Mouse (Mus musculus) cerebellum, adult 8-10 months (tissue): ENCODE measurements around the gene Mbtd1.

Source experiments
- DNase-seq: peaks from one replicate; pipeline ENCODE4 v3.0.0; 2022

The Mbtd1 gene

DNA sequence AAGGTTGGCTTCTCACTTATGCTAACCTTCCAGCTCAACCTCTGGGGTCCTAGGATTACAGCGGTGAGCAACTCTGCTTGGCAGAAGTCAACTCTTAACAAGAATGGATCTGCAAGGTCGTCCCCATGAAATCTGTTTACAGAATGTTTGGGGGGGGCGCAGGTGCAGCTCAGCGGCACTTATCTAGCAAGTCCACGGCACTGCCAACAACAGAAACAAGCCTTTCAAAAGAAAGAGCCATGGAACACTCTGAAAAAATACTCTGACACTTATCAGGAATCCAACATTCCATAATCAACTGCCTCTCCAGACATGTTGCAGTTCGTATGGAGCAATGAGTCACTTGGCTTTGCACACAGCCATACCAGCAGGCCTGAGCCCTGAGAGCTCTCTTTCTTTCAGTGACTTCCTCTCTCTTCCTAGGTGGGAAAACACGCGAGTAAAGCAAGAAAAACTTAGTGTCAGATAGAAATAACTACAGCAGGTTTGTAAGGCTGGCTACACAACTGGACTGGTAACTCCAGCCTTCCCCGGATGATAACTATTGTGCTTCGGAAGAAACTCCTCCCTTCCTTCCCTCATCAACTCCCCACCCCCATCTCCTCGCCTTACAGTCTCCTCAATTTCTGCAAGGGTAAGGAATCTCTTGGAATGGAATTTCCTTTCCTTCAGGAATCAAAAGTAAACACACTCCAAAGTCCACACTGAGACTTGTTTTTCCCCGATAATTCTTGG, 102.8 kb downstream of the Mbtd1 start:
- DNase-seq, result no peak

DNA sequence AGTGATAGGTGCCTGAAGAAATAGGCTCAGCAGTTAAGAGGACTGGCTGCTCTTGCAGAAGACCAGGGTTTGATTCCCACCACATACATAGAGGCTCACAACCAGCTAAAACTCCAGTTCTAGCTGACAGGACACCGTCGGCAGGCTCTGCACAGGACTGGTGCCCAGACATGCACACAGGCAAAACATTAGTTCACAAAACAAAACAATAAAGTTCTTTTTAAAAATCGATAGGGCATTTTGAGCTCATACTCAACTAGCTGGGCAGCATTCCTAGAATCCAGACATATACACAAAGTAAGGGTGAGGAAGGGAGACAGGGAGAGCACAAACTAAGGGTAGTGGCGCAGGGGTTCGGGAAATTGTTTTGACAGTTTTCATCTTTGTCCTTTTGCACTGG, 108.9 kb downstream of the Mbtd1 start:
- no peak for DNase-seq

DNA sequence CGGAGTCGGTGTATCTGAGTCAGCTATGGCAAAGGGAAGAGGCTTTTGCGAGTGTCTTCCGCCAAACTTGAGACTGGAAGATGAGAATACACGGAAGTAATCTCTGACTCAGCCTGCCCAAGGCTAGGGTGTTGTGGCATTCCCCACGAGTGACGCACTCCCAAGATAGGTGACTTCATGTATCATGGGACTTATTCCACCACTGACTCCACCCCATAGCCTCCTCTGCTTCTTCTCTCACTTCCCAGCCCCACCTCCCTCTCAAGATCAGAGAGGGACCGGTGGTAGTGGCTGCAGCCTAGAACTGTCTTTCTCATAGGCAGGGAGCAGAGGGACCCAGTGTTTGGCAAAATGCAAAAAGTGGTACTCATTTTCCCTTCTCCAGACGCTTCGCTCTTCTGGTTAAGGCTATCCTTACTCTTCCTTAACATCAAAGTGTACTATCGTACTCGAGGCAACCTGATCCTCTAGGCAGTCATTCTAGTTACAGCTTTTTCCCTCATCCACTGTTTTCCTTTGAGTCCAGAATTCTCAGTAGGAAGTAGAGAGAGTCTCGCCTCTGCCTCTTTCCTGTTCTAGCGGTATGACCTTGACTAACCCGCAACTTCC, 109.6 kb downstream of the Mbtd1 start:
- DNase-seq, result peak; percentile 71

DNA sequence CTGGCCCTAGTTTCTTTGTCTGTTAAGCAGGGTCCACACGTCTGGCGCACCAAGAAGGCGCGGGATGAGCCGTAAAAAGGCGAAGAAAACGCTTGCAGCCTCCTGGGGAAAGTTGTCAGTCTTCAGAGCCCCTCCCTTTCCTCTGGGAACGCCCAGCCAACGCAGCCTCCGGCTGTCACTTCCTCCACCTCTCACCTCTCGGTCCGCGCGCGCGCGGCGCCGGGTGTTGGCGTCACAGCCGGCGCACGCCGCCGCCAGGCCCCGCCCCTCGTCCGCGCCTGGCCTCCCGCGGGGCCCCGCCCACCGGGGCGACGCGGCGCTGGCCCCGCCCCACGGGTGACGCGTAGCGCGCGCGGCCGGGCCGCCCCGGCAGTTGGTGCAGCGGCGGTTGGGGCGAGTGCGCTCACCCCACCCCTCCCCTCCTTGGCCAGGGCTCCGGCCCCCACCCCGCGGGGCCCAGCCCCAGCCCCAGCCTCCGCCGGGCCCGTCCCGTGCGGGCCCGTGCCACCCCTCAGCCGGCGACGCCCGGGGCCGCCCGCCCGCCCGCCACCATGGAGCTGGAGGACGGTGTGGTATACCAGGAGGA, 110.2 kb downstream of the Mbtd1 start, which contains the start of gene Spag9:
TSS of gene Spag9 (plus strand) at position 372 of the 586 bp plus-strand sequence.
- peak; percentile 90 for DNase-seq
